Mouse (Mus musculus) cerebellum, adult (tissue): ENCODE data around the gene A830018L16Rik.
"Not testable (repeated sequence)": the region's sequence is repeated elsewhere in the genome, so short reads cannot be mapped to it uniquely, and the experiment has no call there.

Experiments used
- ATAC-seq: cut with Nextera tagmentation; 2 replicates; pipeline ENCODE4 v1.9.2; 2017; ENCODE audit warnings: mild to moderate bottlenecking, moderate library complexity, mixed read lengths; ENCODE audit not compliant: insufficient number of reproducible peaks, low FRiP score, low TSS enrichment

Gene A830018L16Rik

GRCm38 (mm10) chr1:11990011-11990410 is 576.1 kb downstream of the A830018L16Rik start:
- ATAC-seq = no peak

- ATAC-seq = no peak
Observed at GRCm38 (mm10) chr1:11996297-11996878, 582.5 kb downstream of the A830018L16Rik start.

- ATAC-seq = no peak
Observed at GRCm38 (mm10) chr1:11997574-11997973, 583.7 kb downstream of the A830018L16Rik start.

- ATAC-seq = no peak
Observed at GRCm38 (mm10) chr1:12000557-12000956, 586.7 kb downstream of the A830018L16Rik start.

GRCm38 (mm10) chr1:12008789-12009550 is 595.1 kb downstream of the A830018L16Rik start:
- no peak for ATAC-seq

GRCm38 (mm10) chr1:12009551-12009846 is 595.6 kb downstream of the A830018L16Rik start:
- ATAC-seq = no peak

- no peak for ATAC-seq
Observed at GRCm38 (mm10) chr1:12010607-12011006, 596.7 kb downstream of the A830018L16Rik start.

GRCm38 (mm10) chr1:12020646-12021045 is 606.7 kb downstream of the A830018L16Rik start:
- not testable (repeated sequence) for ATAC-seq
